Mouse (Mus musculus): ENCODE data around the gene Ankrd2.
A peak's percentile ranks its signal among the peaks of the same experiment; 100 is the strongest.
"Not testable (repeated sequence)": the region's sequence is repeated elsewhere in the genome, so short reads cannot be mapped to it uniquely, and the experiment has no call there.

Ankrd2 gene

DNA sequence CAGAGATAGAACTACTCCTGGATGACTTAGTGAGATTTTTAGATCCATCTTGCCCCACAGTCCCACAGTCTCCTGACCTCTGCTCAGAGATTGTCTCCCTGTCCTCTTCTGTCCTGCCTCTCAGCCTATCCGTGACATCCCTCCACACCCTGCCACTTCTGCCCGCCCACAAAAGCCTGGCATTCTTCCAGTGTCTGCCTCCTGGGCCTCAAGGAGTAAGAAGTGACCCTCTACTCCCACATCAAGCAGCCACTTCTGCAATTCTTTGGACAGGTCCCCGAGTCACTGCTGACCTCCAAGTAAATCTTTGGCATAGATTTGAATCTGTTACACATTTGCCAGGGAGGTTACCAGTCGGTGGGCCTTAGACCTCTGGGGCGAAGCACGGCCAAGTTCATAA is 18.5 kb downstream of the Ankrd2 start:
- DNase-seq (ENCODE audit: inconsistent ontology term) = no peak

DNA sequence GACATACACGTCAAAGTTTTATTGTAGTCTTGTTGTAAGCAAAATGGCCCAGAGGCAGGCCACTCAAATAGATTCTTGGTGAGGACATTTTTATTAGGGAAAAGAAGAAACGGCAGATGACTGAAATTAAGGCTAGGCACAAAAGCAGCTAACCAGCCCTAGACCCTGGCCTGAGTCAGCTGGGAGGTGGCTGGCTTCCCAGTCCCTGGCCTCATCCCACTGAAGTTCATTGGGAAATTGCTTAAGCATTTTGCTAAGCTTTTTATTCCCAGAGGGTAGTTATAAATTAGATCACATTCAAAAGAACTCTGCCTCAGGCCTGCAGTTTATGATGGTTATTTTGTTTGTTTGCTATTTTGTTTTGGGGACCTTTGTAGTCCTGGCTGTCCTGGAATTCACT is 20.1 kb downstream of the Ankrd2 start:
- DNase-seq (ENCODE audit: inconsistent ontology term) = no peak

DNA sequence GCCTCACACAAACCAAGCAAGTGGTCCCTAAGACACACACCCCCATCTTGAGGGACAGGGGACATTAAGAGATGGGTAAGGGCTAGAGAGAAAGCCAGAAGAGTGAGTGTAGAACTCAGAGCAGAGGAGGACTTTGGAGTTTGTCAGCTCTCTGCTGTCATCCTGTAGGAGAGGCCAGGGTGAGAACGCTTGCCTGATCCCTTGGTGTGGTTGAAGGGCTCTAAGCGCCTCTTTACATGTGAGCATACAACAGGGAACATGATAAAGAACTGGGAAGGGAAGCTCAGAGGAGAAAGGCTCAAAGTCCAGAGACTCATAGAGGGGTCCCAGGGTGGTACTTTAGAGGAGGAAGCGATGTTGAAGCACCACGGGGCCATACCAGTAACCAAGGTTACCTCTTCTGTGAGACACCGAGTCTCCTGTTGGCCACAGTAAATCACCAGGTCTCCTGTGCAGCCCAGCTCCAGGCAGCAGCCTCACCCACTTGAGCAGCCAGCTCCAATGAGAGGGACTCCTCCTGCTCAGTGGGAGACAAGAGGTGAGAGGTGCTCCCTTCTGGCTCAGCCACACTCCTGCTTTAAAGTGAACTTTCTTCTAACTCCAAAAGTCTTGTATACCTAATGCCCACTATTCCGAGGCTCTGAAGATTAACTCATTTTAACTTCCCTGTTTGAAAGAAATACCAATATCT is 21.1 kb downstream of the Ankrd2 start:
- no peak for DNase-seq (ENCODE audit: inconsistent ontology term)

DNA sequence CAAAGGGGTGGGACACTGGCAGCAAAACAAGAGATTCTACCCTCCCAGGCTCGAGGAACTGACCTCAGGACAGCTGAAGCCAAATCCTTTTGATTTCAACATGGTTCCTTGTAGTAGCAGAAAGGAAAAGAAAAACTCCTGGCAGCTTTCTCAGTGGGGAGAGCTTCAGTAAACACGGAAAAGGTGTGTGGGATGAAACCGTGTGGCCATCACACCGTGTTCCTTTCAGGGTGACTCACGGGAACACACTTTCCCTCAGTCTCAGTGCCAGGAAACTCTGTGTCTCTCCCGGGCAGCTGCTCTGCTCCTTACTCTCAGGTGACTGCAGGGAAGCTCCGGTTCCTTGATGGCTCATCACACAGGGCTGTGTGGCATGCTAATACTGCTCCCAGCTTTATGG is 22.6 kb downstream of the Ankrd2 start:
- DNase-seq (ENCODE audit: inconsistent ontology term) = no peak

DNA sequence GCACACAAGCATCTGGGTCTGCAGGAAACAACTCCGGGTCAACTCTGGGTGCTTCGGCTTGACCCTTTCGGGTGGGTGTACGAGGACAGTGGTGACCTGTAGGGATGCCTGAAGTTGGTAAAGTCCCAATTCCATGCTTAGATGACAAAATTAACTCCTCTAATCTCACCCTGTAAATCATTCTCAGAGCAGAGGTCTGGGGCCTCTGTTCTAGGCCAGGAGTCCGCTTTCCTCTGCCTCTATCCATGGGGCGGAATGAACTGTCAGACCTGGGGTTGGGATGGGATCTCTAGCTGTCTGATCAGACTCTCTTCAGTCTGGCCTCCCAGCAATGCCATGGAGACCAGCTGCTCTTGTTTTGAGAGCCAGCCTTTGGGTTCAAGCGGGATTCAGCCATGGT is 25.6 kb downstream of the Ankrd2 start:
- no peak for DNase-seq (ENCODE audit: inconsistent ontology term)

DNA sequence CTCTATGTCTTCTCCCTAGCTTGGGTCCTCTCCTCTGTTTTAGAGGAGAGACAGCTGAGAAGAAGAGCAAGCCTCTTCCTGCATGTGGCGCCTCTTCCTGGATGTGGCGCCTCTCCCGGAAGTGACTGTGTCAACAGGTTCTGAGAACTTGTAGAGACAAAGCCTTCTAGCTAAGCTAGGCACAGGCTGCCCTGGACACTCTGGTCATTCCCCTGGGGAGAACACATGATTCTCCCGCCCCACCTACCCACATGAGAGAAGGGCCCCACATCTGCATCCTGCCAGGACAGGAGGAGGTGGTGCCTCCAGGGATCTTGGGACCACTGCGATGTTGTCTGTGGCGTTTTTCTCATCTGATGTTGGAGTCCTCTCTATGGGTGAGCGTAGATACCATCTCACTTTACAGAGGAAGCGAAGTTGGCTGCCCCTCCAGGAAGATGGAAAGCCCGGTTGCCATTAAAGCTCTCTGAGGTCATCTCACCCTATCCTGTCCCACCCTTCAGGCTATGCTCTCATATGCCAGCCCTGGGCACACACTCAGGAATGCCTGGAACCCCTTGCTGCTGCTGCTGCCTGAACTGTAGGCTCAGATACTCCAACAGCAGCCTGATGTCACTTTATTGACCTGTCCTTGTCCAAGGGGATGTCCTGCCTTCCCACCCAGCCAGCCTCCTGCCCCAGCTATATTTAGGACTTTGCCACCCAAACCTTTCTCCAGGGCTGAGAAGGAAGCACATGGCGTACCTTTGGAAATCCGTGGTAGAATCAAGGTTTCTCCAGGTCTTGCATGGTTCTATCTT is 32.8 kb downstream of the Ankrd2 start:
- no peak for DNase-seq (ENCODE audit: inconsistent ontology term)

DNA sequence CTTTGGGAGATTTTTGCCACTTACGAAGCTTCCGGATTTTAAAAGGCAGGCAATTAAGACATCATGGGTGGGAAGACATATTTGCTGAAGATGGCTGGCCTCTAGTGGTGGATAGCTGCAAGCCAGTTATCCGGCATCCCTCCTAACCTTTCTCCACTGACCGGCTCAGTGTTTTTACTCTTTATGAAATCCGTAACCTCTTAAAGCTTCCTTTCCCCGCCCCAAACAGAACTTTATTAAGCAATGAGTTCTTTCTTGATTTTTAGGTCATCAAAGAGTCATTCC is 33.4 kb downstream of the Ankrd2 start:
- no peak for DNase-seq (ENCODE audit: inconsistent ontology term)

DNA sequence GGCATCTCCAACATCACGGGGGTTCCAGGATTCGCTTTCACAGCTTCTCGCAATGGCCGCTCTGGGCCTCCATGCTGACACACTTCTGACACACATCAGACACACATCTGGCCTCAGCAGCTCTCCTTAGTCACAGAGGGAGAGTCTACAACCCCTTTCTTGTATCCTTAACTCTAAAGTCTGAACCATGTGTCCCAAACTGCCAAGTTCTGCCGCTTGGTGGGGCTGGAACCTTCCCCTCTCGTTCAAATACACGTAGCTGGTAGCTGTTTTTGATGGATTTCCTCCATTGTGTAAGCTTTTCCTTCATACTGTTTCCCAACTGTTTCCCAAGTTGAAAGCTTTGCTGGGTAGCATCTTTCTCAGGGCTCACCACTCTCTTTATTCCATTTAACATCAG is 35.4 kb downstream of the Ankrd2 start:
- DNase-seq (ENCODE audit: inconsistent ontology term) = no peak

DNA sequence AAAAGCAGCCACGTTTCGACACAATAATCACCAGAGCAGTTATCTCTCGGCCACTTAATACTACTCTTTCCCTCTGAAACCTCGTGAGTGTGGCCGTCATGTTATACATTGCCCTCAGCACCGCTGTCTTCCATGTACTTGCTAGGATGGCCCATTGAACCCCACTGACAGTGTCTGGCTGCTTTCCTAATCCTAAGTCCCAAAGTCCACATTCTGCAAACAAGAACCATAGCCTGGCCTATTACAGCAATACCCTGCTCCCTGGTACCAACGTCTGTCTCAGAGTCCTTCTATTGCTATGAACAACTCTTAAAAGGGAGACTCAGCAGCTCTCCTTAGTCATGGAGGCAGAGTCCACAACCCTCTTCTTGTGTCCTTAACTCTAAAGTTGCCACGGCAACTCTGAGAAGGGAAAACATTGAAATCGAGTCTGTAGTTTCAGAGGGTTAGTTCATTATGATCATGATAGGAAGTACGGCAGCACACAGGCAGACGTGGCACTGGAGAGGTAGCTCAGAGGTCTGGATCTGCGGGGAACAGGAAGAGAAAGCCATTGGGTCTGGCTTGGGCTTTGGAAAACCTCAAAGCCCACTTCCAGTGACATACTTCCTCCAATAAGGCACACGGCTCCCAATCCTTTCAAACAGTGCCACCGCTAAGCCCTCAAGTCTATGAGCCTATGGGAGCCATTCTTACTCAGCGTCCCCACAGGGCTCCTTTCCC is 36.2 kb downstream of the Ankrd2 start:
- DNase-seq (ENCODE audit: inconsistent ontology term) = no peak

DNA sequence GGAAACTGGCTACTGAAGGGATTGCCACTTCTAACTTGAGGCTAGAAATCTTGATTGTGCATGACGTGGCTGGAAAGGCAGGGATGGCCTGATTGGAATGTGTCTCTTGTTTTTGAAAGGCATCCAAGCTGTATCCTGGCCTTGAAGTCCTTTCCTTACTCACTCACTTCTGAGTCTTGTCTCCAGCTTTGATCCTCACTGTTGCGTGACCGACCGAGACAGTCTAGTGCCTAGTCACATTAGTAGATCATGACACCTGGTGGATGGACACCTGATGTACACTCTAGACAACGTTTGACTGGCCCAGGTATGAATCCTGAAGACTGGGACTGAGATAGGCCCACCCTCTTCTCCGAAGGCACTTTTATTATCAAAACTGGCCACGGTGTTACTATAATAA is 37.0 kb downstream of the Ankrd2 start:
- peak; percentile 26 for DNase-seq (ENCODE audit: inconsistent ontology term)

DNA sequence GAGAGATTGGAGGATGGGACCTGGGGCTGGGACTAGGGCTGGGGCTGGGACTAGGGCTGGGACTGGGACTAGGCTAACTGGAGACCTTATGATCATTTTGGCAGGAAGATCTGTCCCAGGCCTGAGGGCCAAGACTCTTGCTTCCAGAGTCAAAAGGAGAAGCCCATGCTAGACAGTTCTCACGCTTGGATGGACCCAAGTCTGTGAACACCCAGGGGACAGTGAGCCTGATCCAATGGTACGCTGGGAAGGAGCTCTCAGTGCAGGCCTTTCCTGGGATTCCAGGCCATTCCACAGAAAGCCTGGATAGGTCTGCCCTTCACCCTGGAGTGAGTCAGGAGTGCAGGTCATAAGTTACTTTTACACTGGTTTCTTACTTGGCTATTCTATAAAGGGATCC is 39.3 kb downstream of the Ankrd2 start:
- no peak for DNase-seq (ENCODE audit: inconsistent ontology term)

DNA sequence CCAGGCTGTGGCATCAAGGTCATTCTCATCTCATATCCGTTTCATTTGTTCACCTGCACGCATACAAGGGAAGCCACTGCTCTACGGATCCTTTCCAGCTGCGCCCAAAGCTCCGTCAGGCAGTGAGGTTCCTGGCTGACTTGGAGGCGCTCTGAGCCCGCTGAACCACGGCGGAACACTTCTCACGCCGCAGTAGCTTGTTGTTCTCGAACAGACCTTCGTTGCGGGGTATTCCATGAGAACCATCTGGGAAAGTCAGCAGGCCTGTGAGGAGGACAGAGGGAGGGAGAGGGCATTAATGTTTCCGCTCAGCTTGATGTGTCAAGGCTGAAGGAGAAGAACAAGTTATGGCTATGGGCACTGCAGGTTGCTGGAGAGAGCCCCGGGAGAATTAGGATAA is 40.2 kb downstream of the Ankrd2 start:
- DNase-seq (ENCODE audit: inconsistent ontology term) = no peak

DNA sequence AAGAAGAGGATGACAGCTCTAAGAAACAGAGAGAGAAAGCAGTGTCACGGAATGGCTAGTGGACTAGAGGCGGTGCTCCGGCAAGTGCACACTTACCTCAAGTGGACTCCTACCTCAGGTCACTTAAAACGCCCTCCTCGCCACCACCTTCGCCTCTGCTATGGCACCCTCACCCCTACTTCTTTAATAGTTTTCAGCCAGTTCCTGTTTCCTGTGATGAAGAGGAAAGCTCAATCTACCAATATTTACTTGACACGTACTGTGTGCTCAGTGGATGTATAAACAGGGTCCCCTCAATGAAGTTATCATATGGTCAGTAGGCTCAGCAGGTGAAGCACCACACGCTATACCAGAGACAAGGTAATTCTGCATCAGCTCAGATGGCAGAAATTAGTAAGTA is 42.8 kb downstream of the Ankrd2 start:
- no peak for DNase-seq (ENCODE audit: inconsistent ontology term)

DNA sequence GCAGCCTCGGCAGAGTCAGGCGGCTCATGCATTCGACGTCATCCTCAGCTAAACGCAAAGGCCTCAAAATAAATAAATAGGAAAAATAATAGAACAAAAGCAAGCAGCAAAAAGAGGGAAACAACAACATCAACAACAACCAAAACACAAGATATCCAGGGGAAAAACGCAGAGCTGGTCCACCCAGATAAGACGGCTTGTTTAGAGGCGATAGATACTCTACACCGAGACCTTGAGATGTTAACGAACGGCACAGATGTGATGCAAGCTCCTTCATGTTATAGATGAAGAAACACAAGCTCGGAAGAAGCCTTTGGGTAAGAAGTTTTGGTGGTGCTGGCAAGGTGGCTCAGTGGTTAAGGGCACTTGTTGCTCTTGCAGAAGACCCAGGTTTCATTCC is 43.2 kb downstream of the Ankrd2 start:
- no peak for DNase-seq (ENCODE audit: inconsistent ontology term)

DNA sequence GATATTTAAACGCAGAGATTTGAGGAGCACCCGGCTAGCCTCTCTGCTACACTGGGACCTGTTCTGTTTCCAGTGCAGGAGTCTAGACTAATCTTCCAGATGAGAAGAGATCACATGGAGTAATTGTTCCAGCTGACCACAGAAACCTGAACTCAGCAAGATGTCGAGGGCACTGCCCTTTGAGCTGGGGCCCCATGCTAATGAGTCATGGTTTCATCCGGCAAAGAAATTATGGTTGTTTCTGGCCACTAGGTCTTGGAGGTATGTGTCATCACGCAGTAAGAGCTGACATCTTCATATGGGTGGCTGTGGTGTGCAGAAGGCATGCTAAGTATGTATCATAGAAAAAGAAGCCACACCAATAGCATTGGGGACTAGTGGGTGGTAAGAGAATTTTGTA is 44.1 kb downstream of the Ankrd2 start:
- DNase-seq (ENCODE audit: inconsistent ontology term) = peak; percentile 95

DNA sequence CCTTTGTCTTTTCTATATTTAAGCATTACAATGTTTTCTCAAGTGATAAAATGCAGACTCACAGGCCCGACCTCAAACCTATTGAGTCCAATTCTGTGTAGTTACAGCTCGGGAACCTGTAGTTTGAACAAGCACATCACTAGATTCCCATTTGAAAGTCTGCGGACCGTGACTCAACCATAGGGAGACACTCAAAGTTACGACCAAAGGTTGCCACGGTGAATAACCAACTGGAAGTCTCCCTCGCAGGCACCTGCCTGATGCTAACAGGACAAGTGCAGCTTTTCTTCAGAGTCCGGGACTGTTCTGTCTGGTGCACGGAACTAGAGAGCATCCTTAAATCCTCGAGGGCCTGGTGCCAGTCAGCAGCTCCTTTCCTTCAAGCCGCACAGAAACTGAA is 44.7 kb downstream of the Ankrd2 start:
- DNase-seq (ENCODE audit: inconsistent ontology term) = no peak

DNA sequence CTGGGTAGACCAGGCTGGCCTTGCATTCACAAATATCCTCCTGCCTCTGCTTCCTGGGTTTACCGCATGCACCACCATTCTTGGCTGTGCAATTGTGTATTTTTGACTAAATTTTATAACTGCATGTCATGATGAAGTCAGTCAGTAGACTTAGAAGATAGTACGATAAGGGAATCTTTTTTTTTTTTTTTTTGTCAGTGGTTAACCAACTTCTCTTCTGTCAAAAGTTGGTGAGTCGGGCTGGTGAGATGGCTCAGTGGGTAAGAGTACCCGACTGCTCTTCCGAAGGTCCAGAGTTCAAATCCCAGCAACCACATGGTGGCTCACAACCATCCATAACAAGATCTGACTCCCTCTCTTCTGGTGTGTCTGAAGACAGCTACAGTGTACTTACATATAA is 45.8 kb downstream of the Ankrd2 start:
- not testable (repeated sequence) for DNase-seq (ENCODE audit: inconsistent ontology term)

DNA sequence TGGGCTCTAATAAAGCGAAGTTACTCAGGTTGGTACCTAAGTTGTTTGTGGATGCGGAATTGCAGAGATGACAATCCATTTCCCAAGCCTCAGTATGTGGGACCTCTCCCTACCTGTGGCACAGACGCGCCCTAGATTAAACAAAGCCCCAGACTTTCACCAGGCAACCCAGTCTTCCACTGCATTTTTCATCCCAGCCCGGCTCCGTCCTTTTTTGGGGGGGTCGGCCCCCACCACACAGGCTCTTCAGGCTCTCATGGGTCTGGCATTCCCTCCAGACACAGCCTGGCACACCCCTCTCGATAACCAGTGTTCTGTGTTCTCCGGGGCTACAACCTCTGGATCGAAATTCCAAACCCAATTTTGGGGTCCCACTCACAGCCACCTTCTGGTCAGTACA is 49.9 kb downstream of the Ankrd2 start:
- DNase-seq (ENCODE audit: inconsistent ontology term) = peak; percentile 6

DNA sequence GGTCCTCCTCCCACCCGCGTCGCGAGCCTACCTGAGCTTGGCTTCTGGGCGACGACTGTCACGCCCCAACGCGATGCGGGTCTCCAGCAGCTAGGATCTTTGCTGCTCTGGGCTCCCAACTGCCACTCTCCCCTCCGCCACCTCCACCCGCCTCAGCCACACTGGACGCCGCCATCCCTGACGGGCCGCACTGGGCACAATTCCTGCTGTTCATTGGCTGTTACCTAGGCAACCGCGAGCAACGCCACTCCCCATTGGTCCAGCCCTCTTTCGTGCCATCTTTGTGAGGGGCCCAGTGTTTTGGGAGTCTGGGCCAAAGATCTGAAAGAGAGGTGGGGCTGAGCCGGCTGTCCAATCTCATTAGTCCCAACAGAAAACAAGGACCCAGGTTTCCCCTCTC is 50.4 kb downstream of the Ankrd2 start, which contains the start of gene Morn4:
Gene Morn4, minus strand, starts transcription at position 192 of the 400 bp plus-strand sequence.
- DNase-seq (ENCODE audit: inconsistent ontology term) = peak; percentile 96

DNA sequence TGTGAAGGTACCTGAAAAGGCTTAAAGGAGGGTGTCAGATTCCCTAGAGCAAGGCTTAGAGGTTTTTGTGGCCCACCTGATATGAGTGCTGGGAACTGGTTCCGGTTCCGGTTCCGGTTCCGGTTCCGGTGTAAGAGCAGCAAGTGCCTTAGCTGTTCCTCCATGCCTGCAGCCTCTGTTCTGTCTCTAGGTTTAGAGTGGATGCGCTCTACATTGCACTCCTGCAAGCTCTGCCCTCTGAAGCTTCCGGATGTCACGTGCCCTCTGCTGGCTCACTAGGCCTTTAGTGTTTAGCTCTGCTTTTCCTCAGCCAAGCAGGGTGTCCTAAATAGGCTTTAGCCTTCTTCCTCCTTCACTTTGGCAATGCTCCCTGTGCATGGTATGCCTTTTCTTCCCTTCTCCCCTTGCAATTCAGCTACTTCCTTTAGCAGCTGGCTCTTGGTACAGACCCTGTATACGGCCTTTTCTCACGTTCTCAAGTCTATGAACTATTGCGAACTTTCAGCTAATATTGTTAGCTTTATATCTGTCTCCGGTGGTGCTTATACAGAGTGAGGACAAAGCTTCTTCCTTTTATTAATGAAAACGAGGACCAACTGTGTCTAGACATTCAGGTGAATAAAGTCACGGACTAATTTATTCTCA is 53.4 kb downstream of the Ankrd2 start:
- peak; percentile 17 for DNase-seq (ENCODE audit: inconsistent ontology term)

DNA sequence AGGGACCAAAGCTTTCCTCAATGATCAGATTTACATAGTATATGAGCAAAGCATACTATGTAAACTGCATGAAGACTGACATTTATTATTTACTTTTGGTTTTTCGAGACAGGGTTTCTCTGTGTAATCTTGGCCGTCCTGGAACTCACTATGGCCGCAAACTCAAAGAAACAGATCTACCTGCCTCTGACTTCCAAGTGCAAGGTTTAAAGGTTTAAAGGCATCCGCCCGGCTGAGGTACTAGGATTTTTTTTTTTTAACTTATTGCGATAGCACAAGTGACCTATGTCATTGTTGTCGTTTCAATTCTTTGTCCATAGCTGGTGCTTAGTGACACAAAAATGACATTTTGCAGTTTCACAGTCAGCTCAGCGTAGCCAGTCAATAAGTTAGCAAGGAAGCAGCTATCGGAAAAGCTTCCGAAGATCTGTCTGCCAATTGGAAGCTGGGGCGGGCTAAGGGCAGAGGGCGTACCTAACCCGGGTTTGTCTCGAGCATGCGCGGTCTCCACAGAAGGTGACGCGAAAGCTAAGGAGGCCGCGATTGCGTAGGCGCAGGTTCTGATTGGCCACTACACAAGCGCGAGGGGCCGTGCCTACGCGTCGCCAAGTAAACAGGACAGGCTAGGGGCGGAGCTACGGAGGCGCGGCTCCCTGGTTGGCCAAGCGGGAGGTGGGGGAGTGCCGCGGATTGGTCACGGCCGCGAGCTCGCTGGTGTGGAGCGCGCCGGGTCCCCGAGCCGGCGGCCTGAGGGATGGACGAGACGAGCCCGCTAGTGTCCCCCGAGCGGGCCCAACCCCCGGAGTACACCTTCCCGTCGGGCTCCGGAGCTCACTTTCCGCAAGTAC is 54.2 kb downstream of the Ankrd2 start, which contains the start of gene Pi4k2a:
Gene Pi4k2a, plus strand, starts transcription at position 723 of the 848 bp plus-strand sequence.
- DNase-seq (ENCODE audit: inconsistent ontology term) = peak; percentile 99

Data from Muller cell, postnatal 12 days (primary cell).